Mouse (Mus musculus) MEL (cell line): ENCODE measurements around the gene Top1. TPM values are rescaled to one million over a fixed set of nuclear protein-coding genes. Genes with fewer than 3 reads are reported as not detected.

Source experiments
- DNase-seq: peaks from one replicate; pipeline ENCODE4 v3.0.0; 2011; ENCODE audit warnings: low read depth, low spot score
- H3K27ac ChIP-seq: 2 replicates; pipeline ENCODE4 v1.5.1; 2012; ENCODE audit warnings: low read depth, mild to moderate bottlenecking, control low read depth, low read length, moderate library complexity; ENCODE audit not compliant: control insufficient read depth
- H3K27me3 ChIP-seq, 2 experiments: fragments of 150-350 bp in 1 of 2; sonication (generic) in 1 of 2; 2 replicates each; pipeline ENCODE4 v1.6.1; 2012; ENCODE audit warnings: low read length in 2 of 2, mild to moderate bottlenecking in 2 of 2, improper control_type of control experiment in 1 of 2, moderate library complexity in 1 of 2; ENCODE audit not compliant: insufficient read depth in 2 of 2, control insufficient read depth in 1 of 2
- H3K36me3 ChIP-seq, 2 experiments: 2 replicates each; pipeline ENCODE4 v1.6.1; 2012 to 2014; ENCODE audit warnings: low read length in 2 of 2, improper control_type of control experiment in 1 of 2, inconsistent platforms in 1 of 2, mild to moderate bottlenecking in 1 of 2; ENCODE audit not compliant: insufficient read depth in 2 of 2, control insufficient read depth in 1 of 2
- H3K4me1 ChIP-seq, 2 experiments: fragments of 150-350 bp in 1 of 2; sonication (generic) in 1 of 2; 2 replicates each; pipeline ENCODE4 v1.6.1; 2012; ENCODE audit warnings: low read length in 2 of 2, improper control_type of control experiment in 1 of 2, mild to moderate bottlenecking in 1 of 2; ENCODE audit not compliant: insufficient read depth in 2 of 2, control insufficient read depth in 1 of 2
- H3K4me3 ChIP-seq, 2 experiments: fragments of 150-350 bp in 1 of 2; sonication (generic) in 1 of 2; 2 replicates each; pipeline ENCODE4 v1.5.1; 2012; ENCODE audit warnings: low read depth in 2 of 2, low read length in 2 of 2, mild to moderate bottlenecking in 2 of 2, moderate library complexity in 2 of 2, control low read depth in 1 of 2, improper control_type of control experiment in 1 of 2; ENCODE audit not compliant: control insufficient read depth in 1 of 2, insufficient read depth in 1 of 2
- H3K79me2 ChIP-seq: 2 replicates; pipeline ENCODE4 v1.6.1; 2012; ENCODE audit warnings: mild to moderate bottlenecking, low read length, moderate library complexity; ENCODE audit not compliant: control insufficient read depth, poor library complexity, insufficient read depth
- H3K9ac ChIP-seq: 2 replicates; pipeline ENCODE4 v1.6.1; 2012; ENCODE audit warnings: low read depth, mild to moderate bottlenecking, control low read depth, low read length, moderate library complexity; ENCODE audit not compliant: control insufficient read depth, poor library complexity, severe bottlenecking
- H3K9me3 ChIP-seq: fragments of 150-350 bp; sonication (generic); replicated peaks from 2 replicates; pipeline ENCODE4 v1.6.1; 2012; ENCODE audit warnings: mild to moderate bottlenecking, low read length, improper control_type of control experiment, moderate library complexity; ENCODE audit not compliant: insufficient read depth
- CHD1 ChIP-seq: IDR thresholded peaks from 2 replicates; pipeline ENCODE4 v1.6.1; 2012; ENCODE audit warnings: low read depth, mild to moderate bottlenecking, inconsistent platforms, low read length, improper control_type of control experiment
- CHD2 ChIP-seq: IDR thresholded peaks from 2 replicates; pipeline ENCODE4 v1.6.1; 2011; ENCODE audit warnings: low read length, improper control_type of control experiment
- CTCF ChIP-seq, 3 experiments: IDR thresholded peaks in 2 of 3; conservative IDR thresholded peaks in 1 of 3; 2 replicates each; pipeline ENCODE4 v1.5.1; 2011 to 2012; ENCODE audit warnings: low read length in 3 of 3, low read depth in 2 of 3, mild to moderate bottlenecking in 2 of 3, improper control_type of control experiment in 1 of 3, inconsistent platforms in 1 of 3, mixed read lengths in 1 of 3, moderate library complexity in 1 of 3; ENCODE audit not compliant: control insufficient read depth in 1 of 3, insufficient read depth in 1 of 3, poor library complexity in 1 of 3, severe bottlenecking in 1 of 3
- EP300 ChIP-seq, 2 experiments: IDR thresholded peaks; 2 replicates each; pipeline ENCODE4 v1.6.1; 2011; ENCODE audit warnings: improper control_type of control experiment in 2 of 2, low read length in 2 of 2, low read depth in 1 of 2, mild to moderate bottlenecking in 1 of 2
- ETS1 ChIP-seq: IDR thresholded peaks from 2 replicates; pipeline ENCODE4 v1.6.1; 2012; ENCODE audit warnings: low read depth, mild to moderate bottlenecking, inconsistent platforms, low read length, improper control_type of control experiment, moderate library complexity
- GABPA ChIP-seq: IDR thresholded peaks from 2 replicates; pipeline ENCODE4 v1.6.1; 2012; ENCODE audit warnings: low read depth, mild to moderate bottlenecking, inconsistent platforms, low read length, improper control_type of control experiment, moderate library complexity
- GATA1 ChIP-seq: IDR thresholded peaks from 2 replicates; pipeline ENCODE4 v1.6.1; 2011; ENCODE audit warnings: low read depth, low read length, improper control_type of control experiment
- MAFK ChIP-seq: IDR thresholded peaks from 2 replicates; pipeline ENCODE4 v1.6.1; 2011; ENCODE audit warnings: low read depth, mild to moderate bottlenecking, low read length, improper control_type of control experiment, borderline replicate concordance
- NELFE ChIP-seq: IDR thresholded peaks from 2 replicates; pipeline ENCODE4 v1.6.1; 2011; ENCODE audit warnings: low read depth, low read length, improper control_type of control experiment
- SIN3A ChIP-seq: IDR thresholded peaks from 2 replicates; pipeline ENCODE4 v1.6.1; 2012; ENCODE audit warnings: low read length, improper control_type of control experiment, inconsistent platforms
- TAL1 ChIP-seq: IDR thresholded peaks from 2 replicates; pipeline ENCODE4 v1.6.1; 2012; ENCODE audit warnings: mild to moderate bottlenecking, inconsistent platforms, low read length, moderate library complexity, mixed read lengths
- TCF12 ChIP-seq: IDR thresholded peaks from 2 replicates; pipeline ENCODE4 v1.6.1; 2014; ENCODE audit warnings: low read depth, mild to moderate bottlenecking, inconsistent platforms, low read length, improper control_type of control experiment, moderate library complexity
- USF1 ChIP-seq: IDR thresholded peaks from 2 replicates; pipeline ENCODE4 v1.6.1; 2014; ENCODE audit warnings: low read depth, mild to moderate bottlenecking, inconsistent platforms, low read length, improper control_type of control experiment, moderate library complexity
- ZC3H11A ChIP-seq: IDR thresholded peaks from 2 replicates; pipeline ENCODE4 v1.6.1; 2012; ENCODE audit warnings: low read depth, mild to moderate bottlenecking, inconsistent platforms, low read length, improper control_type of control experiment
- ZNF384 ChIP-seq: IDR thresholded peaks from 2 replicates; pipeline ENCODE4 v1.6.1; 2012; ENCODE audit warnings: low read depth, mild to moderate bottlenecking, inconsistent platforms, low read length, improper control_type of control experiment
- polyA plus RNA-seq, 2 experiments: library from polyadenylated mRNA; stranded (reverse) in 1 of 2; unstranded in 1 of 2; fragments of >175 nt in 1 of 2; fragments of >200 nt in 1 of 2; gene quantifications; 2 replicates each; pipeline versions ENCODE4 v1.2.1 to v1.2.4; 2012; ENCODE audit warnings: low replicate concordance in 2 of 2, low read depth in 1 of 2; ENCODE audit not compliant: insufficient read length in 2 of 2, insufficient read depth in 1 of 2, missing spikeins in 1 of 2
- total RNA-seq: library from RNA; depleted of rRNA; stranded (reverse); fragments of 300-350 nt; gene quantifications from 2 replicates; pipeline ENCODE4 v1.2.3, GENCODE M21; 2012

Gene Top1
- total and polyA plus RNA-seq, 3 experiments, result 33.5 to 123 (median 73.3) TPM

GRCm38 (mm10) chr2:160657801-160658442 lies 12.2 kb downstream of the Top1 start:
- TF ChIP-seq GATA1 (0 out of 2 replicates have a peak, but pooled peaks have one; percentile 22), MAFK (peak; percentile 45; the same call in 1 of the 2 replicates), CHD2 (no peak), EP300 (IDR thresholded peaks at IDR 0.05; ENCODE audit: low read depth in 1 of 2, low read length in 2 of 2) (0 out of 4 replicates have a peak, but pooled peaks of 1 of the 2 experiments have one; percentile 17), GABPA (peak; percentile 78; the same call in 1 of the 2 replicates), ZNF384 (peak; percentile 95), NELFE (no peak), ETS1 (peak; percentile 54), USF1 (no peak), CHD1 (no peak)
- TF ChIP-seq, all 39 proteins: peak for 6
- Histone ChIP-seq H3K9me3 (no peaks in the 10 kb centered on the region), H3K4me3 (no peak overlapping the region), H3K9ac (peak overlapping the region; percentile 35; the same call in 1 of the 2 replicates), H3K79me2 (peaks cover 20% of the 10 kb centered on the region), H3K36me3 (peaks cover 5 to 38% of the 10 kb centered on the region in 2 experiments), H3K27me3 (no peaks in the 10 kb centered on the region), H3K27ac (peak overlapping the region; percentile 70), H3K4me1 (peaks cover 12 to 13% of the 10 kb centered on the region in 2 experiments)
- peak; percentile 81 for DNase-seq

GRCm38 (mm10) chr2:160658811-160659210 lies 13.1 kb downstream of the Top1 start:
- Histone ChIP-seq H3K27me3 (no peaks in the 10 kb centered on the region), H3K4me3 (no peak overlapping the region), H3K36me3 (peaks cover 4 to 42% of the 10 kb centered on the region in 2 experiments), H3K4me1 (peaks cover 12 to 13% of the 10 kb centered on the region in 2 experiments), H3K27ac (no peak overlapping the region), H3K79me2 (peaks cover 21% of the 10 kb centered on the region), H3K9ac (no peak overlapping the region), H3K9me3 (no peaks in the 10 kb centered on the region)
- peak; percentile 38 for DNase-seq
- TF ChIP-seq EP300 (IDR thresholded peaks at IDR 0.05; ENCODE audit: low read depth in 1 of 2, low read length in 2 of 2), result peak in 1 of 2 experiments; percentile 40; a peak in 1 of 4 replicates
- 0 out of 2 replicates have a peak, but pooled peaks have one; percentile 1 for TF ChIP-seq SIN3A
- TF ChIP-seq CTCF (IDR thresholded peaks at IDR 0.05 in 2 of 3, conservative IDR thresholded peaks at IDR 0.05 in 1 of 3; ENCODE audit: control insufficient read depth in 1 of 3, insufficient read depth in 1 of 3, low read depth in 2 of 3, low read length in 3 of 3, poor library complexity in 1 of 3, severe bottlenecking in 1 of 3), result no peak
- TF ChIP-seq TCF12, result peak; percentile 69
- TF ChIP-seq GATA1, result peak; percentile 68
- TF ChIP-seq ZC3H11A, result no peak
- TF ChIP-seq CHD1, result no peak
- 0 out of 2 replicates have a peak, but pooled peaks have one; percentile 15 for TF ChIP-seq TAL1
